Mouse (Mus musculus) C2C12 (cell line): ENCODE data around the gene Tmem126b. TPM values are rescaled to one million over a fixed set of nuclear protein-coding genes. Genes with fewer than 3 reads are reported as not detected.

Experiments used
- H3K27me3 ChIP-seq: one replicate; pipeline ENCODE4 v1.6.1; 2011; ENCODE audit not compliant: control insufficient read depth, insufficient read depth, insufficient read length
- H3K36me3 ChIP-seq: one replicate; pipeline ENCODE4 v1.6.1; 2011; ENCODE audit not compliant: control insufficient read depth, insufficient read depth
- H3K4me3 ChIP-seq: one replicate; pipeline ENCODE4 v1.5.1; 2011; ENCODE audit warnings: mild to moderate bottlenecking, control low read depth; ENCODE audit not compliant: poor library complexity, insufficient read depth, severe bottlenecking
- H3K79me2 ChIP-seq: one replicate; pipeline ENCODE4 v1.6.1; 2011; ENCODE audit not compliant: control insufficient read depth, insufficient read depth
- H3K79me3 ChIP-seq: one replicate; pipeline ENCODE4 v1.6.1; 2011; ENCODE audit warnings: low read depth, control low read depth
- H3ac ChIP-seq: one replicate; pipeline ENCODE3; 2011; ENCODE audit warnings: low read depth; ENCODE audit not compliant: control insufficient read depth, insufficient read length
- CEBPB ChIP-seq: IDR thresholded peaks from one replicate; pipeline ENCODE4 v1.6.1; 2011; ENCODE audit warnings: low read depth, mild to moderate bottlenecking, control low read depth, moderate library complexity
- CTCF ChIP-seq: IDR thresholded peaks from one replicate; pipeline ENCODE4 v1.5.1; 2011; ENCODE audit not compliant: control insufficient read depth, insufficient read depth, insufficient read length
- FOSL1 ChIP-seq: IDR thresholded peaks from one replicate; pipeline ENCODE4 v1.8.0; 2011; ENCODE audit warnings: mild to moderate bottlenecking, low read length; ENCODE audit not compliant: poor library complexity, insufficient read depth, severe bottlenecking
- MAX ChIP-seq: IDR thresholded peaks from one replicate; pipeline ENCODE4 v1.6.1; 2011; ENCODE audit warnings: mild to moderate bottlenecking, control low read depth
- MYOD1 ChIP-seq: IDR thresholded peaks from one replicate; pipeline ENCODE4 v1.6.1; 2011; ENCODE audit warnings: low read depth; ENCODE audit not compliant: control insufficient read depth, insufficient read length
- MYOG ChIP-seq: IDR thresholded peaks from one replicate; pipeline ENCODE4 v1.6.1; 2011; ENCODE audit not compliant: control insufficient read depth, insufficient read length; ENCODE audit errors: extremely low read depth
- USF1 ChIP-seq: IDR thresholded peaks from one replicate; pipeline ENCODE4 v1.6.1; 2011; ENCODE audit warnings: low read depth, mild to moderate bottlenecking, control low read depth, moderate library complexity
- polyA plus RNA-seq: library from polyadenylated mRNA; unstranded; fragments of >200 nt; fragmentation: generic; extraction: Trizol; gene quantifications from one replicate; pipeline ENCODE4 v1.2.1, GENCODE M21; 2012; ENCODE audit warnings: missing spikeins

Gene Tmem126b
- polyA plus RNA-seq, 1 experiment = 6.1 TPM

DNA sequence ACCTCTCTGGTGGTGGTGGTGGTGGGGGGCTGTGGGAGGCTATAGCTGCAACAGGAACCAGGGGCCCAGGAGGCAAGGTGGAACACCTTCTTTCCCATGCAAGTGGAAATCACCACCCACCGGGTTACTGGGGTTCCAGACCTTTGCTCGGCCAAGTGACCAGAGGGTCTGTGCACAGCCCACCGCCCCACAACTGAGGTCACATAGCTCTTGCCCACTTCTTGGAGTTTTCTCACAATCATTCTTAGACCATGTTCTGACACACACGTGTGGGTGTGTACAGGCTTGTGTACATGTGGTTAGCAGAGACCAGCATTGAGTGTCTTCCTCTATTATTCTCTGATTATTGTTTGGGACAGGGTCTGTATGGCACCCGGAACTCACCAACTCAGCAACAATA, 14.4 kb downstream of the Tmem126b start:
- H3K79me3 ChIP-seq = no peaks in the 10 kb centered on the region
- H3K36me3 ChIP-seq = no peaks in the 10 kb centered on the region
- no peak overlapping the region for H3ac ChIP-seq
- TF ChIP-seq FOSL1 = no peak
- no peak for TF ChIP-seq USF1
- TF ChIP-seq MYOD1 = no peak
- H3K79me2 ChIP-seq = peaks cover 4% of the 10 kb centered on the region
- no peak overlapping the region for H3K4me3 ChIP-seq
- no peaks in the 10 kb centered on the region for H3K27me3 ChIP-seq

DNA sequence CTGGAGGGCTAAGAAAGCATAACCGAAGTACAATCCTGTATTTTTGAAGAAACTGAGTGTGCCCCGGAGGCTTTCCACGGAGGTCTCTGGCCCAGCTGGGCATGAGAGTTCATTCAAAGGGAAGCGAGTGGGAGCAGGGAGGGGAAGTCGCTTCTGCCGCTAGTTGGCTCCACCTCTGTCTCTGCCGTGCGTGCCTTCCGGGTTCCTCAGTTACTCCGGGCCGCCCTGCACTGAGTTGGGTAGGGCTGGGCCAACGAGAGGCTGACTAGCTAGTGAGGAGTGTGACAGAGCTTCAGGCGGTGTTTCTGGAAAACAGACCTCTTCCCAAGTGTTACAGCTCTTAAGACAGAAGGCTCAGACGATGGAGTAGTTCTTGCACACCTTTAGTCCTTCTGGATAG, 14.9 kb downstream of the Tmem126b start:
- TF ChIP-seq CEBPB (no peak), USF1 (no peak), MAX (no peak), FOSL1 (no peak), MYOD1 (no peak), MYOG (no peak), CTCF (no peak)
- no peak overlapping the region for H3K4me3 ChIP-seq

DNA sequence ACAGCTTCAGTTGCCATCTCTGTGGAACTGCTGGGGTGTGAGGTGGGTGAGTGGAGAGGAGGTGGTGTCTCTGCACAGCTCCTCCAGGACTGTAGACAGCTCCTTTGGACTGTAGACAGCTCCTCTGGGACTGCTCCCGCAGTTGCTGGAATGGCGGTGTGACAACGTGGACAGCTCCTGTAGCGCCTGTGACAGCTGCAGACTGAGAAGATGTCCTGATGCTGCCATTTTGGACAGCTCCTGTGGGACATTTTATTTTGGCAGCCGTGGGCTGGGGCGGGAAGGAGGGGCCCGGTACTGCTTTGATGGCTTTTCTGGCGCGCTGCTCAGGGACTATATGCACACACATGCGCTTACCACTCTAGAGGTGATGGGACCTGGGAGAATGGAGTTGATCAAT, 15.5 kb downstream of the Tmem126b start:
- Histone ChIP-seq H3K27me3 (no peaks in the 10 kb centered on the region), H3K36me3 (no peaks in the 10 kb centered on the region), H3ac (no peak overlapping the region), H3K4me3 (no peak overlapping the region), H3K79me3 (peaks cover 8% of the 10 kb centered on the region), H3K79me2 (peaks cover 15% of the 10 kb centered on the region)
- TF ChIP-seq USF1 (no peak), MAX (no peak), MYOD1 (no peak), MYOG (no peak), CTCF (no peak), FOSL1 (no peak), CEBPB (no peak)

More for the DNA sequence above, 14.9 kb downstream of the Tmem126b start:
- Histone ChIP-seq H3ac (no peak overlapping the region), H3K79me2 (peaks cover 9% of the 10 kb centered on the region), H3K79me3 (peaks cover 2% of the 10 kb centered on the region), H3K36me3 (no peaks in the 10 kb centered on the region), H3K27me3 (no peaks in the 10 kb centered on the region)

DNA sequence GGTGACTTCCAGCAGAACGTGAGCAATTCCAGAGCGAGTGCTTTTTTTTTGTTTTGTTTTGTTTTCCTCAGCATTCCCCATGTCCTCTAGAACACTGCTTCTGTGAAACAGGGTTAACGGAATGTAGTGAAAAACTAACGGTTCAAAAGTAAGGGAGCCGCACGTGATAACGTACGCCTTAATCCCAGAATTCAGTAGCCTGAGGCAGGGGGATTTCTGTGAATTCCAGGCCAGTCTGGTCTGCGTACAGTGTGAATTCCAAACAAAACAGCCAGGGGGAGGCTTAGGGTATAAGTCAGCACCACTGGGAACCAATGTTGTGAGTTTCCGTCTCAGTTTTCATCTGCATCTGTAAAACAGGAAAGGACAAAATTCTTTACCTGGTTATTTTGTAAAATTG, 18.3 kb downstream of the Tmem126b start:
- peaks cover 20% of the 10 kb centered on the region for H3K36me3 ChIP-seq
- H3ac ChIP-seq = peak overlapping the region; percentile 85
- H3K79me2 ChIP-seq = peaks cover 39% of the 10 kb centered on the region
- H3K27me3 ChIP-seq = no peaks in the 10 kb centered on the region
- peak overlapping the region; percentile 43 for H3K4me3 ChIP-seq
- peak; percentile 14 for TF ChIP-seq USF1
- TF ChIP-seq MYOG = no peak
- peaks cover 13% of the 10 kb centered on the region for H3K79me3 ChIP-seq

DNA sequence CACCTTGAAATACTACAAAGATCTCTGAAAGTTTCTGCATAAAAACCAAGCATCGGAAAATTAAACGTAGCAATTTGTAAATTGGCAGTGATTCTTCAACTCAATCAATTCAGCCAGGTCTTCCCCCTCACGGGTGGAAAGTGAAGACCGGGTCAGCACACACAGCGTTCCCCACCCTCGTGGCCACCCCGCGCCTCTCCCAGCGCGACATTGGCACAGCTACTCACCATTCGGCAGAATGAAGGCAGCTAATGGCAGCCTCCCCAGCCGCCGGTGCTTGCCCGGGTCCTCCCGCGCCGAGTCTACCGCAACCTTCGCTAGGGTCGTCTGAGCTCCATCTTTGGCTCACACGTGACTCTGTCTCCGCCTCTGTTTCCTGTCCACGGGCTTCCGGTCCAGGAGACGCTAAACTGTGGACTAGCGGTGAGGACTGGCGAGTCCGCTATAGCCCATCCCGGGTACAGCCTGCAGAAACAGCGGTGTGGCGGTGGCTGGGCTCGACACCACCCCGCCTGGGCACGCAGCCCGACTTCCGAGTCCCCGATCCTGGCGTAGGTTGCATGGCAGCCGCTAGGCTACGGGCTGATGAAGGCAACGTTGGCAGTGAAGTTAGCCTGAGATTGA, 18.8 kb downstream of the Tmem126b start, which contains the start of gene Tmem126a:
Gene Tmem126a (minus strand): TSS at position 385 of the 624 bp plus-strand sequence.
- Histone ChIP-seq H3K4me3 (peak within 1 kb of the TSS; percentile 43), H3K79me3 (peaks cover 15% of the 10 kb centered on the region), H3K36me3 (peaks cover 23% of the 10 kb centered on the region), H3K27me3 (no peaks in the 10 kb centered on the region), H3ac (peak within 1 kb of the TSS; percentile 85), H3K79me2 (peaks cover 44% of the 10 kb centered on the region)
- TF ChIP-seq USF1 (peak; percentile 90), MYOG (no peak), MYOD1 (no peak), MAX (peak; percentile 42), FOSL1 (no peak), CTCF (no peak), CEBPB (no peak)

- Histone ChIP-seq H3K79me2 (peaks cover 51% of the 10 kb centered on the region), H3K4me3 (peak overlapping the region; percentile 43)
These were observed 19.5 kb downstream of the Tmem126b start for GRCm38 (mm10) chr7:90456149-90456844.

More at GRCm38 (mm10) chr7:90456149-90456844, 19.5 kb downstream of the Tmem126b start:
- Histone ChIP-seq H3ac (peak overlapping the region; percentile 19), H3K27me3 (no peaks in the 10 kb centered on the region), H3K36me3 (peaks cover 28% of the 10 kb centered on the region), H3K79me3 (peaks cover 19% of the 10 kb centered on the region)
- TF ChIP-seq USF1 (no peak), CEBPB (no peak), MYOD1 (no peak), FOSL1 (no peak), MAX (no peak), MYOG (no peak), CTCF (no peak)
